Mouse (Mus musculus) cerebellum, adult 2 months (tissue): Measurements from ENCODE around the gene Gtsf1l.

Experiments used
- CTCF ChIP-seq: fragments of 200-500 bp; IDR thresholded peaks from 2 replicates; pipeline ENCODE4 v1.5.1; 2011; ENCODE audit warnings: low read depth, mild to moderate bottlenecking, control low read depth, low read length, moderate library complexity, borderline replicate concordance; ENCODE audit not compliant: insufficient read depth
- POLR2A ChIP-seq: fragments of 200-500 bp; IDR thresholded peaks from 2 replicates; pipeline ENCODE4 v1.6.1; 2011; ENCODE audit warnings: low read length, control low read depth, borderline replicate concordance; ENCODE audit not compliant: insufficient read depth

DNA sequence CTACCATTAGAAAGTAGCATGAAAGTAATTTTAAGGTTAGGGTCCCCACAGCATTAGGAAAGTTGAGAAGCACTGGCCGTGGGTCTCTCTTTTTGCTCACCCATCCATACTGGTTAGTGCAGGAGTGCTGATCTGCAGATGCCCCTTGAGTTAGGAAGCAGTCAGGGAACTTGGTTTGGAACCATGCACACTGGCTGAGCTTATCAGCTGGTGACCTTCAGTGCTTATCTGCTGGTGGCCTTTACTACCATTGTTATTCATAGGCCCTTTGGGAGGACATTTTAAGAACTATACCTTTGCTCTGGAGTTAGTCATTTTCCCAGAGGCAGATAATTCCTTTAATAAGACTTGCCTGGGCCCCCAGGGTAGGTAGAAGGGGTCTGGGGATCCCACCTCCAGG, 20.4 kb downstream of the Gtsf1l start:
- TF ChIP-seq CTCF (no peak), POLR2A (no peak)
